Mouse (Mus musculus): ENCODE measurements around the gene Stac3. TPM values are rescaled to one million over a fixed set of nuclear protein-coding genes. Genes with fewer than 3 reads are reported as not detected.

The Stac3 gene
- polyA plus RNA-seq, 1 experiment from 2014 or later, result 22.7 TPM

DNA sequence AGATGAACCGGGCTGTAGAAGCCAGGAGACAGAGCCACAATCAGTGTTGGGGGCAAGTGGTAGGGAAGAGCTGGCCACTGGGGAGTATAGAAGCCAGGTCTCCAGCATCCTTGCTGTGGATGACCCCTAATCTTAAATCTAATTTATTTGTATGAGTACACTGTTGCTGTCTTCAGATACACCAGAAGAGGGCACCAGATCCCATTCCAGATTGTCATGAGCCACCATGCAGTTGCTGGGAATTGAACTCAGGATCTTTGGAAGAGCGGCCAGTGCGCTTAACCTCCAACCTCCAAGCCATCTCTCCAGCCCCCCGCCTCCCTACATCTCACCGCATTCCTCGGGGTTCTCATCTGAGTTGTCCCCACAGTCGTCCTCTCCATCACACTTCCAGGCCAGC is 45.0 kb downstream of the Stac3 start:
- ATAC-seq (ENCODE audit: insufficient number of reproducible peaks, low FRiP score, low TSS enrichment, low read depth), result no peak
- no peaks in the 10 kb centered on the region for H3K9me3 ChIP-seq (replicated peaks)
- WGBS, result 87% methylated on average over 7 of the region's 7 CpGs

GRCm38 (mm10) chr10:127548236-127548635 is 46.8 kb downstream of the Stac3 start:
- no peak for ATAC-seq (ENCODE audit: insufficient number of reproducible peaks, low FRiP score, low TSS enrichment, low read depth)
- H3K36me3 ChIP-seq, result peaks cover 100% of the 10 kb centered on the region

More for the DNA sequence above, 45.0 kb downstream of the Stac3 start:
- Histone ChIP-seq H3K27me3 (no peaks in the 10 kb centered on the region), H3K36me3 (peaks cover 100% of the 10 kb centered on the region), H3K4me1 (no peaks in the 10 kb centered on the region), H3K4me2 (replicated peaks) (no peak overlapping the region), H3K27ac (replicated peaks) (no peak overlapping the region), H3K4me3 (replicated peaks) (no peak overlapping the region), H3K9ac (no peak overlapping the region)

DNA sequence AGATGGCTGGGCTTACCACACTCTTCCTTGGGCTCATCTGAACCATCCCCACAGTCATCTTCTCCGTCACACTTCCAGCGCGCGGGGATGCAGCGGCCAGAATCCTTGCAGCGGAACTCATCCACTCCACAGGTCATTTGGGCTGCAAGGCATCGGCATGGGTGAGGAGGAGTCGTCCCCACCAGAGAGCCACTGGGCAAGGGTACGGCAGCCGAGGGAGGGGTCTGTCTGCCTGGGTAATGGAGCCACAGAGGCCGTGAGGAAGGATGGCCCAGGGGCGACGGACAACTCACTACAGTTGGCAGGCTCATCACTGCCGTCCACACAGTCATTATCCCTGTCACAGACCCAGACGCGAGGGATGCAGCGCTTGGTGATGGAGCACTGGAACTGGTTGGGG is 48.4 kb downstream of the Stac3 start:
- H3K27me3 ChIP-seq, result no peaks in the 10 kb centered on the region
- no peak overlapping the region for H3K9ac ChIP-seq
- H3K4me3 ChIP-seq (replicated peaks), result no peak overlapping the region
- H3K9me3 ChIP-seq (replicated peaks), result no peaks in the 10 kb centered on the region
- H3K27ac ChIP-seq (replicated peaks), result no peak overlapping the region
- 86% methylated on average over 17 of the region's 17 CpGs for WGBS
- H3K36me3 ChIP-seq, result peaks cover 100% of the 10 kb centered on the region
- H3K4me1 ChIP-seq, result no peaks in the 10 kb centered on the region
- ATAC-seq (ENCODE audit: insufficient number of reproducible peaks, low FRiP score, low TSS enrichment, low read depth), result no peak
- H3K4me2 ChIP-seq (replicated peaks), result no peak overlapping the region

More at GRCm38 (mm10) chr10:127548236-127548635, 46.8 kb downstream of the Stac3 start:
- H3K4me1 ChIP-seq, result no peaks in the 10 kb centered on the region
- H3K27ac ChIP-seq (replicated peaks), result no peak overlapping the region; the same call in 1 of the 2 replicates
- no peak overlapping the region for H3K4me3 ChIP-seq (replicated peaks)
- no peaks in the 10 kb centered on the region for H3K27me3 ChIP-seq
- WGBS, result 95% methylated on average over 15 of the region's 15 CpGs
- H3K9me3 ChIP-seq (replicated peaks), result no peaks in the 10 kb centered on the region
- no peak overlapping the region for H3K9ac ChIP-seq
- H3K4me2 ChIP-seq (replicated peaks), result no peak overlapping the region

DNA sequence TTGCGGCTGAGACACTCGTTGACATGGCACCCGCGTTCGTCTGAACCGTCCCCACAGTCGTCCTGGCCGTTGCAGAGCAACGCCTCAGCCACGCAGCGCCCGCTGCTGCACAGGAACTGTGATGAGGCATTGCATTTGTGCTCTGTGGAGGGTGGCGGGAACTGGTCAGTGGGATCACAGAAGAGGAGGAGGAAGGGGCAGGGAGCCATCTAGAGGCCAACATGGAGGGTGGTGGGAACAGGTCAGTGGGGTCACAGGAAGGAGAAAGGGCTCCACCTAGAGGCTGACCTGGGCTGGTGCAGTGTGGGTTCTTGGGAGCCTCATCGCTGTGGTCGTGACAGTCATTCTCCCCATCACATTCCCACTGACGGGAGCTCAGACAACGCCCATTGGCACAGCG is 54.2 kb downstream of the Stac3 start:
- H3K4me1 ChIP-seq, result no peaks in the 10 kb centered on the region
- H3K27ac ChIP-seq (replicated peaks), result no peak overlapping the region
- WGBS, result 75% methylated on average over 18 of the region's 18 CpGs
- H3K9ac ChIP-seq, result no peak overlapping the region
- H3K27me3 ChIP-seq, result no peaks in the 10 kb centered on the region
- H3K36me3 ChIP-seq, result peaks cover 100% of the 10 kb centered on the region
- H3K4me3 ChIP-seq (replicated peaks), result no peak overlapping the region
- H3K9me3 ChIP-seq (replicated peaks), result no peaks in the 10 kb centered on the region
- no peak for ATAC-seq (ENCODE audit: insufficient number of reproducible peaks, low FRiP score, low TSS enrichment, low read depth)
- no peak overlapping the region for H3K4me2 ChIP-seq (replicated peaks)

DNA sequence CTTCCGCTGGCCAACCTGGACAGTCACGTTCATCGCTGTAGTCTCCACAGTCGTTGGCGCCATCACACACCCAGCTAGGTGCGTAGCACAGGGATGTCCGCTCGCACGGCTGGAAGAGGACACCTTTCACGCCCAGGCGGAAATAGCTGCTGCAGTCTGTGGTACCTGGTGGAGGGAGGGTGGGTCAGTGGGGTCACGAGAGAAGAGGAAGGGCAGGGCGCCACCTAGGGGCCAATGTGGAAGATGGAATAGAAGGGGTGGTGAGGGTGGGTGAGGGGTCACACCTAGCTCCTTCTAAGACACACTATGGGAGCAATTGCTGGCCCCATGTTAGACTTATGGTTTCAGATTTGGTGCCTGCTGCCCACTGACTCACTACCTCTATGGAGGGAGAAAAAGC is 55.9 kb downstream of the Stac3 start:
- Histone ChIP-seq H3K4me3 (replicated peaks) (no peak overlapping the region), H3K9ac (no peak overlapping the region), H3K4me2 (replicated peaks) (no peak overlapping the region), H3K27ac (replicated peaks) (no peak overlapping the region), H3K36me3 (peaks cover 100% of the 10 kb centered on the region), H3K27me3 (no peaks in the 10 kb centered on the region), H3K4me1 (no peaks in the 10 kb centered on the region), H3K9me3 (replicated peaks) (no peaks in the 10 kb centered on the region)
- no peak for ATAC-seq (ENCODE audit: insufficient number of reproducible peaks, low FRiP score, low TSS enrichment, low read depth)
- WGBS, result 91% methylated on average over 13 of the region's 13 CpGs

Other genes with a start within 250 kb of the Stac3 start
- 6.9 and 7.6 TPM in 2 replicates for gene Kif5a, start 238.3 kb upstream of the Stac3 start, polyA plus RNA-seq (2015; fragmentation: Nextera tagmentation; extraction: Ambion mirVana)
- 206 and 212 TPM in 2 replicates for gene Dctn2, start 235.3 kb upstream of the Stac3 start, polyA plus RNA-seq (2015; fragmentation: Nextera tagmentation; extraction: Ambion mirVana)
- 19.6 and 20.8 TPM in 2 replicates for gene Mbd6, start 212.7 kb upstream of the Stac3 start, polyA plus RNA-seq (2015; fragmentation: Nextera tagmentation; extraction: Ambion mirVana)
- gene Mars, start 189.9 kb upstream of the Stac3 start, polyA plus RNA-seq (2015; fragmentation: Nextera tagmentation; extraction: Ambion mirVana), result 101 and 105 TPM in 2 replicates
- 5.1 and 5.2 TPM in 2 replicates for gene Arhgap9, start 179.7 kb upstream of the Stac3 start, polyA plus RNA-seq (2015; fragmentation: Nextera tagmentation; extraction: Ambion mirVana)
- 15.7 and 16.1 TPM in 2 replicates for gene Gli1, start 159.7 kb upstream of the Stac3 start, polyA plus RNA-seq (2015; fragmentation: Nextera tagmentation; extraction: Ambion mirVana)
- gene Inhbe, start 147.3 kb upstream of the Stac3 start, polyA plus RNA-seq (2015; fragmentation: Nextera tagmentation; extraction: Ambion mirVana), result 0.05 and 0.07 TPM in 2 replicates
- gene Inhbc, start 131.3 kb upstream of the Stac3 start, polyA plus RNA-seq (2015; fragmentation: Nextera tagmentation; extraction: Ambion mirVana), result 0.12 TPM in 1 of 2 replicates, not detected in the other
- gene R3hdm2, start 121.4 kb upstream of the Stac3 start, polyA plus RNA-seq (2015; fragmentation: Nextera tagmentation; extraction: Ambion mirVana), result 40.0 and 40.1 TPM in 2 replicates
- 272 and 311 TPM in 2 replicates for gene Ndufa4l2, start 13.3 kb downstream of the Stac3 start, polyA plus RNA-seq (2015; fragmentation: Nextera tagmentation; extraction: Ambion mirVana)
- gene Shmt2, start 20.8 kb downstream of the Stac3 start, polyA plus RNA-seq (2015; fragmentation: Nextera tagmentation; extraction: Ambion mirVana), result 106 and 116 TPM in 2 replicates
- 8.0 and 9.2 TPM in 2 replicates for gene Nxph4, start 32.9 kb downstream of the Stac3 start, polyA plus RNA-seq (2015; fragmentation: Nextera tagmentation; extraction: Ambion mirVana)
- 161 and 163 TPM in 2 replicates for gene Lrp1, start 119.5 kb downstream of the Stac3 start, polyA plus RNA-seq (2015; fragmentation: Nextera tagmentation; extraction: Ambion mirVana)
- 35.3 and 36.2 TPM in 2 replicates for gene Stat6, start 141.3 kb downstream of the Stac3 start, polyA plus RNA-seq (2015; fragmentation: Nextera tagmentation; extraction: Ambion mirVana)
- gene Nemp1, start 165.2 kb downstream of the Stac3 start, polyA plus RNA-seq (2015; fragmentation: Nextera tagmentation; extraction: Ambion mirVana), result 10.1 and 11.3 TPM in 2 replicates
- gene Nab2, start 166.9 kb downstream of the Stac3 start, polyA plus RNA-seq (2015; fragmentation: Nextera tagmentation; extraction: Ambion mirVana), result 30.8 and 33.2 TPM in 2 replicates
- gene Myo1a, start 203.5 kb downstream of the Stac3 start, polyA plus RNA-seq (2015; fragmentation: Nextera tagmentation; extraction: Ambion mirVana), result 0.49 and 0.57 TPM in 2 replicates
- gene Tac2, start 222.8 kb downstream of the Stac3 start, polyA plus RNA-seq (2015; fragmentation: Nextera tagmentation; extraction: Ambion mirVana), result 0.25 TPM in 1 of 2 replicates, not detected in the other
- gene Zbtb39, start 237.9 kb downstream of the Stac3 start, polyA plus RNA-seq (2015; fragmentation: Nextera tagmentation; extraction: Ambion mirVana), result 3.1 and 3.2 TPM in 2 replicates